Mouse (Mus musculus) spleen, postnatal 10 days (tissue): ENCODE measurements at regions not wholly inside any gene's neighbourhood (a gene's known extent, or its start where the extent isn't known, plus 50 kb on each side); places are given as distances from the start of the nearest gene placed in this dataset.
A peak's percentile ranks its signal among the peaks of the same experiment; 100 is the strongest.

Experiments
- DNase-seq, 2 experiments: peaks; one replicate each; pipeline ENCODE4 v3.0.0; 2021 to 2022; ENCODE audit warnings: low spot score in 2 of 2

- no peak for DNase-seq
Measured at GRCm38 (mm10) chr5:101297511-101298102, 367.2 kb downstream of the Nkx6-1 start.

- DNase-seq, result no peak
Measured at GRCm38 (mm10) chr5:101295941-101296340, 368.9 kb downstream of the Nkx6-1 start.

GRCm38 (mm10) chr5:101294031-101294430 is 370.8 kb downstream of the Nkx6-1 start:
- DNase-seq, result no peak

GRCm38 (mm10) chr5:101288358-101288757 is 376.4 kb downstream of the Nkx6-1 start:
- peak; percentile 12 to 64 for DNase-seq

GRCm38 (mm10) chr5:101285941-101286340 is 378.9 kb downstream of the Nkx6-1 start:
- no peak for DNase-seq

- DNase-seq, result no peak
Measured at GRCm38 (mm10) chr5:101250474-101250873, 405.0 kb downstream of the Gpat3 start.

- no peak for DNase-seq
Measured at GRCm38 (mm10) chr5:101242651-101243050, 397.1 kb downstream of the Gpat3 start.

- DNase-seq, result peak; percentile 17 to 25
Measured at GRCm38 (mm10) chr5:101239298-101240118, 394.0 kb downstream of the Gpat3 start.

- DNase-seq, result no peak
Measured at GRCm38 (mm10) chr5:101236163-101236693, 390.7 kb downstream of the Gpat3 start.

- no peak for DNase-seq
Measured at GRCm38 (mm10) chr5:101222390-101222789, 376.9 kb downstream of the Gpat3 start.

GRCm38 (mm10) chr5:101218082-101218481 is 372.6 kb downstream of the Gpat3 start:
- DNase-seq, result no peak

GRCm38 (mm10) chr5:101216837-101217571 is 371.5 kb downstream of the Gpat3 start:
- DNase-seq, result no peak

GRCm38 (mm10) chr5:101211974-101212373 is 366.5 kb downstream of the Gpat3 start:
- DNase-seq, result no peak

- peak in 1 of 2 experiments; percentile 17 for DNase-seq
Measured at GRCm38 (mm10) chr5:101208150-101208549, 362.6 kb downstream of the Gpat3 start.

GRCm38 (mm10) chr5:101195501-101195900 is 350.0 kb downstream of the Gpat3 start:
- no peak for DNase-seq

GRCm38 (mm10) chr5:101190976-101191375 is 345.5 kb downstream of the Gpat3 start:
- DNase-seq, result no peak

GRCm38 (mm10) chr5:101173183-101173582 is 327.7 kb downstream of the Gpat3 start:
- no peak for DNase-seq

- DNase-seq, result no peak
Measured at GRCm38 (mm10) chr5:101172782-101173181, 327.3 kb downstream of the Gpat3 start.

GRCm38 (mm10) chr5:101169074-101169473 is 323.6 kb downstream of the Gpat3 start:
- DNase-seq, result no peak

- DNase-seq, result no peak
Measured at GRCm38 (mm10) chr5:101163624-101164213, 318.2 kb downstream of the Gpat3 start.

- no peak for DNase-seq
Measured at GRCm38 (mm10) chr5:101163112-101163511, 317.6 kb downstream of the Gpat3 start.

- no peak for DNase-seq
Measured at GRCm38 (mm10) chr5:101157416-101157815, 311.9 kb downstream of the Gpat3 start.
